Mouse (Mus musculus): ENCODE data around the gene Samd14.

Samd14 gene

DNA sequence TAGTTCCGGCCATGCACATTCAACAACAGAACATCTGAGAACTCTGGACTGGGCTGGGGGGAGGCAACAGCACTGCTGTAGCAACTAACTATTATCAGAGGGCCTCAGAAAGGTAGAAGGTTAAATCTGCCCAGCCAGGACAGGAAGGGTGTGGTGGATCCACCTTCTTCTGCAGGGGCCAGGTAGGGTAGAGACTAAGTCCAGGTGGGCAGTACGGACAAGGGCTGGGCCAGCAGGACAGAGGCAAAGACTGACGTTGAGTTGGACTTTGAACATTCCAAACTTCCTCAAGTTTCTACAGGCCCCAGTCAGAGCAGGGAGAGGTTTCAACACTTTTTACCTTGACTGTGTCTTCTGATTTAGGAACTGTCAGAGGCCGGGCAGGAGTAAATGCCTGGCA lies 65.0 kb downstream of the Samd14 start:
- no peak for DNase-seq (ENCODE audit: low read depth)

DNA sequence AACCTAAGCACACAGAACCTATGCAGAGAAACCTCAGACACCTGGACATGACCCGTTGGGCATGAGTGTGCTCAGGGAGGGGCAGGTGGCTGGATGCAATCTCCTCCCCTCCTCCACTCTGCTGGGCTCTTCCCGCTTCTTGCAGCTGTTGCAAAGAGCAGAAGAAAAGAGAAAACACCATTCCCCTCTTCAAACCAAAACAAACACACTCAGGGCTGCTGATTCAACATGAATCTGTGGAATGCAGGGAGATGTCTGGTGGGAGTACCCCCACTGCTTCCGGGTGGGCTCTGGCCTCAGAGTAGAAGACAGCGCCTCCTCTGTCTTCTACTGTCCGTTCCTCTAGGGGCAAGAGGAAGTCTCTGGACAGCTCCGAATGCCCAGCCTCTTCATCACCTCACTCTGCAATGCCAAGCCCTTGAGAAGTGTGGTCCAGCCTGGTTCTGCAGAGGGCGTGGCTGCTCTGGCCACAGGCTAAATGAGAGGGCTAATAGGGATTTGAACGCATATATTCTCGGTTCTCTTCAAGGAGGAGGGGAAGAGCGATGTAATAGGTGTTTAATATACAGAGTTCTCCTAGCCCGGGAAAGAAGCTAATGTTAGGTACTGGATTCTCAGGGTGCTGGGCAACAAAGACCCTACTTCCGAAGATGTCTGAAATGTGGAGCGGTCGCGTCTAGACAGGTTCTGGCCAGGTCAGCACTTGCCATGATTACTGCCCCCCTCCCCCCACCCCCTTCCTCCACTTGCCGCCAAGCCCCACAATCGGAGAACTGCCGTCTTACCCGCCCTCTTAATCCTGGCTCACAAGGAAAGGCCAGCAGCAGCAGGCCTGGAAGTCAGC lies 65.7 kb downstream of the Samd14 start:
- no peak for DNase-seq (ENCODE audit: low read depth)

Measured in c-Kit-positive CD71-positive TER-119-negative erythroid progenitor cells, embryonic 14.5 days (primary cell).